Mouse (Mus musculus): ENCODE results near the gene B4galnt1.

- TF ChIP-seq CTCF (IDR thresholded peaks at IDR 0.05; ENCODE audit: insufficient read depth, low read length) (no peak), POLR2A (IDR thresholded peaks at IDR 0.05; ENCODE audit: borderline replicate concordance, extremely low read depth, low read depth, low read length) (no peak)
Measured at GRCm38 (mm10) chr10:127129431-127129830, 35.6 kb upstream of the B4galnt1 start.
